Comparison of ENCODE assay signal across 7 mouse cellular contexts in genomic region chr4:35099210-35099864, GRCm38 (mm10). TPM values are rescaled to one million over a fixed set of nuclear protein-coding genes. Genes with fewer than 3 reads are reported as not detected.
A peak's percentile ranks its signal among the peaks of the same experiment; 100 is the strongest.
DNase-seq lines count a peak whose midpoint lies in the region; ATAC-seq lines count a peak whose summit lies in the region.

No protein-coding gene starts in this region.

- H3K4me2 ChIP-seq in lung, embryonic 16.5 days (ENCODE audit: low read depth, low read length) = peak overlapping the region; percentile 70
- H3K4me2 ChIP-seq in limb, embryonic 15.5 days = peak overlapping the region; percentile 56
- H3K4me2 ChIP-seq in stomach, embryonic 15.5 days = peak overlapping the region; percentile 59

- H3K36me3 ChIP-seq in lung, embryonic 16.5 days (ENCODE audit: control insufficient read depth, insufficient read depth, low read length) = no peaks in the 10 kb centered on the region
- no peaks in the 10 kb centered on the region for H3K36me3 ChIP-seq in forebrain, embryonic 10.5 days (replicated peaks)
- H3K36me3 ChIP-seq in limb, embryonic 15.5 days = no peaks in the 10 kb centered on the region
- no peaks in the 10 kb centered on the region for H3K36me3 ChIP-seq in stomach, embryonic 15.5 days

- no peaks in the 10 kb centered on the region for H3K27me3 ChIP-seq in lung, embryonic 16.5 days (ENCODE audit: control insufficient read depth, insufficient read depth, low read depth, low read length)
- 0 out of 2 replicates have a peak, but pooled peaks cover 13% of the 10 kb centered on the region for H3K27me3 ChIP-seq in forebrain, embryonic 10.5 days (ENCODE audit: poor library complexity, severe bottlenecking)
- no peaks in the 10 kb centered on the region for H3K27me3 ChIP-seq in limb, embryonic 15.5 days
- no peaks in the 10 kb centered on the region for H3K27me3 ChIP-seq in stomach, embryonic 15.5 days (replicated peaks)

- H3K4me1 ChIP-seq in lung, embryonic 16.5 days (replicated peaks; ENCODE audit: control insufficient read depth, insufficient read depth, low read length) = peaks cover 27% of the 10 kb centered on the region
- H3K4me1 ChIP-seq in forebrain, embryonic 10.5 days = peaks cover 35% of the 10 kb centered on the region
- peaks cover 28% of the 10 kb centered on the region for H3K4me1 ChIP-seq in limb, embryonic 15.5 days
- H3K4me1 ChIP-seq in stomach, embryonic 15.5 days = peaks cover 27% of the 10 kb centered on the region

- no peak for DNase-seq in lung, postnatal 14 days
- DNase-seq in forebrain, embryonic 10.5 days (ENCODE audit: extremely low spot score, low spot score) = peak; percentile 35
- DNase-seq in B cell, adult 2 months = no peak
- DNase-seq in kidney, adult 9 months = no peak

- H3K9me3 ChIP-seq in lung, embryonic 16.5 days (ENCODE audit: control insufficient read depth, low read length) = no peaks in the 10 kb centered on the region
- no peaks in the 10 kb centered on the region for H3K9me3 ChIP-seq in forebrain, embryonic 10.5 days
- H3K9me3 ChIP-seq in limb, embryonic 15.5 days = no peaks in the 10 kb centered on the region
- H3K9me3 ChIP-seq in stomach, embryonic 15.5 days = no peaks in the 10 kb centered on the region

- H3K9ac ChIP-seq in lung, embryonic 16.5 days (ENCODE audit: low read length) = peak overlapping the region; percentile 13; the same call in 1 of the 2 replicates
- no peak overlapping the region for H3K9ac ChIP-seq in limb, embryonic 15.5 days
- no peak overlapping the region for H3K9ac ChIP-seq in stomach, embryonic 15.5 days

- H3K27ac ChIP-seq in lung, embryonic 16.5 days (ENCODE audit: low read length) = peak overlapping the region; percentile 82
- peak overlapping the region; percentile 69 for H3K27ac ChIP-seq in forebrain, embryonic 10.5 days
- H3K27ac ChIP-seq in limb, embryonic 15.5 days = peak overlapping the region; percentile 54
- H3K27ac ChIP-seq in stomach, embryonic 15.5 days = peak overlapping the region; percentile 64; the same call in 1 of the 2 replicates

- 16% methylated on average over 17 of the region's 17 CpGs for WGBS in lung, embryonic 16.5 days
- WGBS in forebrain, embryonic 10.5 days = 27% methylated on average over 17 of the region's 17 CpGs
- 20% methylated on average over 17 of the region's 17 CpGs for WGBS in limb, embryonic 15.5 days
- WGBS in stomach, embryonic 15.5 days = 17% methylated on average over 17 of the region's 17 CpGs

- H3K4me3 ChIP-seq in lung, embryonic 16.5 days (ENCODE audit: low read length) = peak overlapping the region; percentile 45
- peak overlapping the region; percentile 47 for H3K4me3 ChIP-seq in forebrain, embryonic 10.5 days
- H3K4me3 ChIP-seq in limb, embryonic 15.5 days = peak overlapping the region; percentile 38
- H3K4me3 ChIP-seq in stomach, embryonic 15.5 days (replicated peaks) = peak overlapping the region; percentile 32

- ATAC-seq in lung, embryonic 16.5 days (ENCODE audit: low read depth) = peak; percentile 10; the same call in 1 of the 2 replicates
- no peak for ATAC-seq in limb, embryonic 15.5 days (ENCODE audit: insufficient number of reproducible peaks, low FRiP score, low TSS enrichment, low read depth)
- ATAC-seq in stomach, embryonic 15.5 days (ENCODE audit: insufficient read depth, low FRiP score, low read depth) = no peak

RNA-seq across cellular contexts. Expression of gene Ifnk, which starts 52.5 kb away (rescaled TPM):
- not detected in 2 replicates for polyA plus RNA-seq in lung, embryonic 16.5 days (2015; fragmentation: Nextera tagmentation; extraction: Ambion mirVana)
- polyA plus RNA-seq in forebrain, embryonic 10.5 days (2016; fragmentation: Nextera tagmentation; extraction: Ambion mirVana) = 0.39 and 0.67 TPM in 2 replicates
- 0.19 and 0.22 TPM in 2 replicates for polyA plus RNA-seq in limb, embryonic 15.5 days (2015; fragmentation: Nextera tagmentation; extraction: Ambion mirVana)
- polyA plus RNA-seq in stomach, embryonic 15.5 days (2015; fragmentation: Nextera tagmentation; extraction: Ambion mirVana) = 0.39 and 0.73 TPM in 2 replicates

RNA-seq across cellular contexts. Expression of gene Mob3b, which starts 57.9 kb away (rescaled TPM):
- polyA plus RNA-seq in lung, embryonic 16.5 days (2015; fragmentation: Nextera tagmentation; extraction: Ambion mirVana) = 11.5 and 12.1 TPM in 2 replicates
- 20.3 and 24.1 TPM in 2 replicates for polyA plus RNA-seq in forebrain, embryonic 10.5 days (2016; fragmentation: Nextera tagmentation; extraction: Ambion mirVana)
- 12.6 and 12.8 TPM in 2 replicates for polyA plus RNA-seq in limb, embryonic 15.5 days (2015; fragmentation: Nextera tagmentation; extraction: Ambion mirVana)
- polyA plus RNA-seq in stomach, embryonic 15.5 days (2015; fragmentation: Nextera tagmentation; extraction: Ambion mirVana) = 29.5 and 32.1 TPM in 2 replicates
